Mouse (Mus musculus) spleen, embryonic (tissue): ENCODE measurements around the gene Parp2.

Experiments
- CTCF ChIA-PET: fragments of 350-600 bp; sonication (Branson Sonifier 250); formaldehyde crosslinking; loops from one replicate; lab custom pipeline; 2022; lab: Charles Lee

Gene Parp2

DNA sequence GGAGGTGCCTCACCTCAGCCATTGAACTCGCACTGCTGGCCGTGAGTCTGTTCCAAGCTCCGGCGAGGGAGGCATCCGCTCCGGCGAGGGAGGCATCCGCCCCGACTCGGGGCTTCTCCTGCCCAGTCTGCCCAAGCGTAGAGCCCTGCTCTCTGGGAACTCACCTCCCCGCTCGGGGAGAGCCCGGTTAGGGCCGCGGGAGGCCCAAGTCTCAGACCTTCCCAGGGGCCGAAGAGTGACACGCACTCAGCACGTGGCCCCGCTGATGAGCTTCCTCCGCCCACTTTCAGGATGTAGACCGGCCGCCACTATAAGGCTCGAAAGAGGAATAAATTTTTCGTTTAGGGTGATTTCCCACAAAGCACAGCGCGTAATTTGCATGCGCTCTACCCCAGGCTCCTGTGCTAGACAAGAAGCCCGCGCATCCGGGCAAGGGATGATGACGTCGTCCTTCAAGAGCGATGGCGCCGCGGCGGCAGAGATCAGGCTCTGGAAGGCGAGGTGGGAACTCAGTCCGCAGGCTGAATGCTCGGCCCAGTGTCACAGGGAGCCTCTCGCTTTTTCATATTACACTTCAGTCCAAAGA, at the start of gene Parp2, which contains the start of gene Ccnb1ip1:
Parp2 (plus strand) TSS at position 355 of the 586 bp plus-strand sequence.
Ccnb1ip1 (minus strand) TSS at position 246 of the 586 bp plus-strand sequence.
- CTCF ChIA-PET, result interaction anchor here (0.9 to 1.2 kb wide), 4 partner anchors 13 to 256 kb away, joined by 3 to 6 read pairs (median 4); no protein-coding TSS in a partner anchor

GRCm38 (mm10) chr14:50758416-50759085, 49.1 kb upstream of the Parp2 start:
- CTCF ChIA-PET, result no interaction called here

DNA sequence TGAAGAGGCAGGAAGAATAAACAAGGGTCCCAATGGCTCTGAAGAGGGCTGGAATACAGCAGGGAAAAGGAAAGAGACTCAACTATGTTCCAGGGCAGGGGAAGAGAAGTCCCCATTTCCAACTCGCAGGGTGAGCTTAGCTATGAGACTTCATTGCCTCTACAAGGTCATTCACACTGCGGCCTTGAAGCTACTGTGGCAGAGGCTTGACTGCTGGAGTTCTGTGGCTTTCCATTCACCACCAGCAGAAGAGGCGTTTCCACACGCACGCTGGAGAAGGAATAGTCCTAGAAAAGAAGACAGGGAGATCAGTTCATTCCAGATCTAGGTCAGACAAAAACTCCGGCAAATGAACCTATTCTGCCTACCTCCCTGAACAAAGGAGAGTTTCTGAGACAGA, 41.9 kb upstream of the Parp2 start:
- CTCF ChIA-PET, result no interaction called here

GRCm38 (mm10) chr14:50771342-50771741, 36.3 kb upstream of the Parp2 start:
- CTCF ChIA-PET, result no interaction called here

DNA sequence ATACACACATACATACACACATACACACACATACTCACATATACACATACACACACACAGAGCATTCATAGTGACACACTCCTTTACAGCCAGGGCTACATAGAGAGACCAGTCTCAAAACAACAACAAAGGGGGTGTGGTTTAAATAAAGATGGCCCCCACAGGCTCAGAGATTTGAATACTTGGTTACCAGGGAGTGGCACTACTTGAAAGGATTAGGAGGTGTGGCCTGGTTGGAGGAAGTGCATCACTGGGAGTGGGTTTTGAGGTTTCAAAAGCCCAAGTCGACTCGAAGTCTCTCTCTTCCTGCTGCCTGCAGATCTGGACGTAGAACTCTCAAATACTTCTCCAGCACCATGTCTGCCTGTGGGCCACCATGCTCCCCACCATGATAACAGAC, 25.5 kb upstream of the Parp2 start:
- CTCF ChIA-PET, result no interaction called here

- CTCF ChIA-PET, result interaction anchor here (0.5 kb wide), 1 partner anchor 1627 kb away, joined by 3 read pairs; no protein-coding TSS in a partner anchor
Measured at GRCm38 (mm10) chr14:50784391-50785250, 23.0 kb upstream of the Parp2 start.

DNA sequence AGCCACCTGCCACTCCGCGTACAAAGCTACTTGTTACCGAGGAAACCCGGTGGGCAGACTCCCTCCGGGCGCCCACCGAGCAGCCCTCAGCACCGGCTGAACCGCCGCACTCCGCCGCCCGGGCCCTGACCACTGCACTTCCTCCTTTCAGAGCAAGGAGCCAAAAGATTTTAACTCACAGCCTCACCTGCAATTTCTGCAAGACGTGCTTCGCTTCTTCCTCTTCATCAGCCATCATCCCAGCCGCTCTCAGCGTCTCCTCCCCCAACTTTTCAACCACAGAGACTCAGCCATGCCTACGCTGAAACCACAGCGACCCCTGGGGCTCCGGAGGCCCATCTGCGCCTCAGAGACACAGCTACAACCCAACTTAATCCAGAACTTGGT, 22.4 kb upstream of the Parp2 start, which contains the start of gene Ttc5:
Ttc5 (minus strand) TSS at position 269 of the 387 bp plus-strand sequence.
- CTCF ChIA-PET, result interaction anchor here (0.6 kb wide), 1 partner anchor 31 kb away, joined by 3 read pairs; no protein-coding TSS in a partner anchor

- CTCF ChIA-PET, result interaction anchor here (0.7 to 1.2 kb wide), 3 partner anchors 16 to 321 kb away, joined by 4 to 11 read pairs (median 6); no protein-coding TSS in a partner anchor
Measured at GRCm38 (mm10) chr14:50788157-50788556, 19.5 kb upstream of the Parp2 start.

- CTCF ChIA-PET, result no interaction called here
Measured at GRCm38 (mm10) chr14:50795261-50795935, 12.2 kb upstream of the Parp2 start.

DNA sequence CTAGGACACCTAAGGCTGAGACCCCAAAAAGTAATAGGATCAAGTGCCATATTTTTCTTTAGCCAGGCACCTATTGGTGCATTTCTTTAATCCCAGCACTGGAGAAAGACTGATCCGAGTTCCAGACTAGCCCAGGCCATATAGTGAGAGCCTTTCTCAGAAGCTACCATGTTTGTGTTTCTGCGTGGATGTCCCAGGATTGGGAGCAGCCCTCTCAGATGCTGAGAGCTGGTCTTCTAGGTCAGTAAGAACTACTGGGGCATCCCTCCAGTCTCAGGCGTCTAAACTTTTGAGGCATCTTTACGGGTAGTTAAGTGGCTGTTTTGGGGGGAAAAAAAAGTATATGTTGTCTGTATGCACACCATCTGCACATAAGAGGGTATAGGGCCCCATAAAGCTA, 11.7 kb upstream of the Parp2 start:
- CTCF ChIA-PET, result interaction anchor here (0.6 kb wide), 1 partner anchor 107 kb away, joined by 5 read pairs; no protein-coding TSS in a partner anchor

GRCm38 (mm10) chr14:50796464-50796863, 11.2 kb upstream of the Parp2 start:
- CTCF ChIA-PET, result interaction anchor here (0.6 kb wide), 1 partner anchor 107 kb away, joined by 5 read pairs; no protein-coding TSS in a partner anchor

- CTCF ChIA-PET, result no interaction called here
Measured at GRCm38 (mm10) chr14:50798512-50798911, 9.1 kb upstream of the Parp2 start.

GRCm38 (mm10) chr14:50799502-50800259, 8.0 kb upstream of the Parp2 start:
- CTCF ChIA-PET, result interaction anchor here (0.6 to 0.7 kb wide), 2 partner anchors 259 to 477 kb away, joined by 3 read pairs; no protein-coding TSS in a partner anchor

DNA sequence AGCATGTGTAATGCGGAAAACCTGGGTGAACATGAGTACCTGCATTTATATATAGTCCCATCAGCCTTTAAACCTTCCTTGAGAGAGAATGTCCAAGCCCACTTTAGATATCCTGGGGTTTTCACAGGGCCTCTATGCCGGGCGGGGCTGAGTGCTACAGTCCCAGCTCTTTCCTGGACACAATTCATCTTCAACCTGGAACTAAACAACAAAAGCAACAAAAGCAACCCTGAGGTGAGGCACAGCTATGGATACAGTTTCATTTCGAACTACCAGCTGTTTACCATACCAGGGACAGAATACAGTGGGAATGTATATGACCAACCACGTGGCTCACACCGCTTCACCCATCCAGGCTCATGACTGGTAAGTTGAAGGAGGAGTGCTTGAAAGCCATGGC, 5.2 kb upstream of the Parp2 start:
- CTCF ChIA-PET, result interaction anchor here (0.6 to 0.7 kb wide), 3 partner anchors 9 to 445 kb away, joined by 3 to 5 read pairs (median 5); no protein-coding TSS in a partner anchor

DNA sequence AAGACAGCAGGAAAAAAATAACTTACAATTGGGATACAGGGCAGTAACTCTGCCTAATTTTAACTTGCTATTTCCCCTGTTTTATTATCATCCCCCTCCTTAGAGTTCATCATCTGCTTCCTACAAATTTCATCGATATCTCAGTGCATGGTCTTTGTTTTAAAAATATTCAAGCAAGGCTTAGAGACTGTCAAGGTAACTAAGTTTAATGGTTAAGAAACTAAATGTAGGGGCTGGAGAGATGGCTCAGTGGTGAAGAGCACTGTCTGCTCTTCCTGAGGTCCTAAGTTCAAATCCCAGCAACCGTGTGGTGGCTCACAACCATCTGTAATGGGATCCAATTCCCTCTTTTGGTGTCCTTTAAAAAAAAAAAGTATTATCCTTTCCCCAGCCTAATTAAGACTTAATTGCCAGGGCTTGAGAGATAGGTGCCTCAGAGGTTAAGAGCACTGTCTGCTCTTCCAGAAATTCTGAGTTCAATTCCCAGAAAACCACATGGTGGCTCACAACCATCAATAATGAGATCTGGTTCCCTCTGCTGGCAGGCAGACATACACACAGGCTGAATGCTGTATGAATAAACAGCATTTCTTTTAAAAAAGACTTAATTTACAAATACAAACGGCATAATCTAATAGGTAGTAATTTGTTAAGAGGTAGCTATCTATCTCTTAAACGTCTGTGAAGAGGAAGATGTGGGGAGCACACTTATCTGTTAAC, 4.6 kb upstream of the Parp2 start:
- CTCF ChIA-PET, result no interaction called here

DNA sequence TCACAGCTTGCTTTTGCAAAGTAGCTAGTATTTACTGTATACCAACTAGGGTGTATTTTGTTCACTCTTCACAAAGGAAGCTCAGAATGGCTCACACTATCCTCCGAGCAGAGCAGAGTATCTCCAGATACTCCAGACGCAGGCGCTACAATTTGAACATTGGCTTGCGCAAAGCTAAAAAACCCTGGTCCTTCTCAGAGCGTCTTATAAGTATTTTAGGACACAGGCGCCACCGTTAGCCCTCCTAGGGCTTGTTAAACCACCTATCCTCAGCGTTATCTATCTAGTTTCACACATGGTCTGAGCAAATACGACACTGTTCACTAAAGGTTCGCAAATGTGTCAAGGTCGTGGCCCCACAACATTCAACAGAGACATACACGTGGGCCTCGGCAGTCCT, 3.0 kb upstream of the Parp2 start:
- CTCF ChIA-PET, result interaction anchor here (0.9 kb wide), 1 partner anchor 285 kb away, joined by 3 read pairs; no protein-coding TSS in a partner anchor

- CTCF ChIA-PET, result interaction anchor here (0.5 to 1.1 kb wide), 5 partner anchors 15 to 257 kb away, joined by 3 to 8 read pairs (median 5); no protein-coding TSS in a partner anchor
Measured at GRCm38 (mm10) chr14:50806469-50806868, 1.2 kb upstream of the Parp2 start.

- CTCF ChIA-PET, result no interaction called here
Measured at GRCm38 (mm10) chr14:50813060-50813459, 5.4 kb downstream of the Parp2 start.

DNA sequence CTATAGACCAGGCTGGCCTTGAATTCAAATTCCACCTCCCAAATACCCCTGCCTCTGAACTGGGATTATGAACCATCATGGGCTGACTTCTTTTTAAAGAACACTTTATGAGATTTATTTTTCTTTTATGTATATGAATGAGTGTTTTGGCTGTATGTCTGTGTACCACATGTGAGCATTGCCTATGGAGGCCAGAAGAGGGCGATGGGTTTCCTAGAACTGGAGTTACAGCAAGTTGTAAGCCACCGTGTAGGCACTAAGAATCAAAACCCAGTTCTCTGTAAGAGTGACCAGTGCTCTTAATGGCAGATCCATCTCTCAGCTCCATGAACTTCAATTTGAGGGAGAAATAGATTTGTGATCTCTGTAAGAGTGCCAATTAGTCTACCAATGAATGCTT, 15.6 kb downstream of the Parp2 start:
- CTCF ChIA-PET, result no interaction called here
